ENCODE assay signal across 8 mouse cellular contexts in the genomic region with DNA sequence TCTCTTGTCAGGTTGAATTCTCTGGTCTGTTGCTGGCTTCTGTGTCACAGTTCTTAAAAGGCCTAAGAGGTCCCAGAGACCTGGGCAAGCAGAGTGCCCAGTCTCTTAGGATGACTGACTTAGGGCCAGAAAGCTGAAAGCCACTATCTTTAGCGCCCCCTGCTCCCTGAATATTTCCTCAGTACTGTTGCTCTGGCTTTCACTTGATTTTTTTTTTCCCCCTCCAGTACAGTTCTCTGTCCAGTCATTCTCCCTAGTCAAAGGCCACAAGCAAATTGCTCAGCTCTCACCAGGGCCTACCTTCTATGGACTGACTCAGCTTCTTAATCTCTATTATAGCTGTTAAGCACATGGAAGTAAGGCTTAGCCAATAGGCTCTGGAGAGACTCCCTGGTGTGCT. TPM values are rescaled to one million over a fixed set of nuclear protein-coding genes. Genes with fewer than 3 reads are reported as not detected.
DNase-seq lines count a peak whose midpoint lies in the region; ATAC-seq lines count a peak whose summit lies in the region.

No protein-coding gene starts in this region.

- H3K4me3 ChIP-seq in kidney, embryonic 14.5 days (ENCODE audit: low read length): peak overlapping the region; percentile 98
- peak overlapping the region; percentile 97 for H3K4me3 ChIP-seq in forebrain, embryonic 16.5 days (replicated peaks; ENCODE audit: low read length)
- peak overlapping the region; percentile 96 for H3K4me3 ChIP-seq in limb, embryonic 15.5 days
- H3K4me3 ChIP-seq in stomach, embryonic 14.5 days (ENCODE audit: low read depth, low read length): peak overlapping the region; percentile 92

- H3K4me1 ChIP-seq in kidney, embryonic 14.5 days (ENCODE audit: control insufficient read depth, insufficient read depth, low read length): peaks cover 27% of the 10 kb centered on the region
- peaks cover 44% of the 10 kb centered on the region for H3K4me1 ChIP-seq in forebrain, embryonic 16.5 days (replicated peaks; ENCODE audit: control insufficient read depth, insufficient read depth, low read length)
- peaks cover 44% of the 10 kb centered on the region for H3K4me1 ChIP-seq in limb, embryonic 15.5 days
- peaks cover 19% of the 10 kb centered on the region; the same call in 1 of the 2 replicates for H3K4me1 ChIP-seq in stomach, embryonic 14.5 days (ENCODE audit: control insufficient read depth, insufficient read depth, low read length)

- no peak overlapping the region for H3K27ac ChIP-seq in kidney, embryonic 14.5 days (ENCODE audit: low read depth, low read length)
- no peak overlapping the region for H3K27ac ChIP-seq in forebrain, embryonic 16.5 days (ENCODE audit: low read length)
- 0 out of 2 replicates have a peak overlapping the region, but pooled peaks have one; percentile 94 for H3K27ac ChIP-seq in limb, embryonic 15.5 days
- no peak overlapping the region for H3K27ac ChIP-seq in stomach, embryonic 14.5 days (ENCODE audit: low read length)

- peaks cover 17% of the 10 kb centered on the region for H3K36me3 ChIP-seq in kidney, embryonic 14.5 days (ENCODE audit: control insufficient read depth, insufficient read depth, low read length)
- H3K36me3 ChIP-seq in forebrain, embryonic 16.5 days (ENCODE audit: control insufficient read depth, insufficient read depth): peaks cover 7% of the 10 kb centered on the region
- peaks cover 26% of the 10 kb centered on the region for H3K36me3 ChIP-seq in limb, embryonic 15.5 days
- H3K36me3 ChIP-seq in stomach, embryonic 14.5 days (ENCODE audit: control insufficient read depth, insufficient read depth, low read length): peaks cover 17% of the 10 kb centered on the region

- H3K9ac ChIP-seq in kidney, embryonic 14.5 days (ENCODE audit: low read depth, low read length): peak overlapping the region; percentile 97
- peak overlapping the region; percentile 90; the same call in 1 of the 2 replicates for H3K9ac ChIP-seq in forebrain, embryonic 16.5 days (replicated peaks; ENCODE audit: low read depth, low read length)
- H3K9ac ChIP-seq in limb, embryonic 15.5 days: peak overlapping the region; percentile 95; the same call in 1 of the 2 replicates
- peak overlapping the region; percentile 93 for H3K9ac ChIP-seq in stomach, embryonic 14.5 days (replicated peaks; ENCODE audit: low read depth, low read length)

- no peak for ATAC-seq in kidney, embryonic 14.5 days (ENCODE audit: low FRiP score, low TSS enrichment)
- ATAC-seq in forebrain, embryonic 16.5 days: no peak
- no peak for ATAC-seq in limb, embryonic 15.5 days (ENCODE audit: insufficient number of reproducible peaks, low FRiP score, low TSS enrichment, low read depth)
- no peak for ATAC-seq in stomach, embryonic 14.5 days (ENCODE audit: insufficient number of reproducible peaks, insufficient read depth, low FRiP score, low read depth)

- intact Hi-C loops in gastrocnemius, postnatal 14 days (cut with DNase I; ENCODE audit: low total_unique reads): no loop called here

- no peaks in the 10 kb centered on the region for H3K9me3 ChIP-seq in kidney, embryonic 14.5 days (ENCODE audit: control insufficient read depth, low read length)
- no peaks in the 10 kb centered on the region for H3K9me3 ChIP-seq in forebrain, embryonic 16.5 days (ENCODE audit: control insufficient read depth, low read length)
- H3K9me3 ChIP-seq in limb, embryonic 15.5 days: no peaks in the 10 kb centered on the region
- H3K9me3 ChIP-seq in stomach, embryonic 14.5 days (ENCODE audit: control insufficient read depth, low read depth, low read length): no peaks in the 10 kb centered on the region

- WGBS in kidney, embryonic 14.5 days: 25% methylated on average over 1 of the region's 1 CpGs
- 0% methylated on average over 1 of the region's 1 CpGs for WGBS in forebrain, embryonic 16.5 days
- 5% methylated on average over 1 of the region's 1 CpGs for WGBS in limb, embryonic 15.5 days
- WGBS in stomach, embryonic 14.5 days: 9% methylated on average over 1 of the region's 1 CpGs

- DNase-seq in kidney, adult 18-20 months: no peak
- DNase-seq in R1 (ENCODE audit: low read depth, low spot score): peak; percentile 57
- no peak for DNase-seq in left cerebral cortex, adult 9 months (ENCODE audit: low spot score in 2 of 2)
- no peak for DNase-seq in gastrocnemius, postnatal 14 days

- peak overlapping the region; percentile 94 for H3K4me2 ChIP-seq in kidney, embryonic 14.5 days (replicated peaks; ENCODE audit: low read depth, low read length)
- H3K4me2 ChIP-seq in forebrain, embryonic 16.5 days (ENCODE audit: low read length): peak overlapping the region; percentile 71
- H3K4me2 ChIP-seq in limb, embryonic 15.5 days: peak overlapping the region; percentile 73
- H3K4me2 ChIP-seq in stomach, embryonic 14.5 days (replicated peaks; ENCODE audit: low read depth, low read length): peak overlapping the region; percentile 57

- H3K27me3 ChIP-seq in kidney, embryonic 14.5 days (ENCODE audit: control insufficient read depth, insufficient read depth, low read length): no peaks in the 10 kb centered on the region
- no peaks in the 10 kb centered on the region for H3K27me3 ChIP-seq in forebrain, embryonic 16.5 days (replicated peaks; ENCODE audit: control insufficient read depth, insufficient read depth, low read length)
- no peaks in the 10 kb centered on the region for H3K27me3 ChIP-seq in limb, embryonic 15.5 days
- H3K27me3 ChIP-seq in stomach, embryonic 14.5 days (ENCODE audit: control insufficient read depth, insufficient read depth, low read length): no peaks in the 10 kb centered on the region

RNA-seq across cellular contexts. Expression of a gene that starts 1.6 kb away (rescaled TPM):
- 329 and 342 TPM in 2 replicates for polyA plus RNA-seq in kidney, embryonic 14.5 days (2014; fragmentation: Nextera tagmentation; extraction: Ambion mirVana)
- 172 and 176 TPM in 2 replicates for polyA plus RNA-seq in forebrain, embryonic 16.5 days (2015; fragmentation: Nextera tagmentation; extraction: Ambion mirVana)
- polyA plus RNA-seq in limb, embryonic 15.5 days (2015; fragmentation: Nextera tagmentation; extraction: Ambion mirVana): 195 and 202 TPM in 2 replicates
- polyA plus RNA-seq in stomach, embryonic 14.5 days (2014; fragmentation: Nextera tagmentation; extraction: Ambion mirVana): 265 and 276 TPM in 2 replicates
- 10 to 100 TPM; 63.8 to 66.0 TPM for total RNA-seq in gastrocnemius, postnatal 14 days (2021)

RNA-seq across cellular contexts. Expression of a gene that starts 7.0 kb away (rescaled TPM):
- polyA plus RNA-seq in kidney, embryonic 14.5 days (2014; fragmentation: Nextera tagmentation; extraction: Ambion mirVana): 57.2 and 65.0 TPM in 2 replicates
- polyA plus RNA-seq in forebrain, embryonic 16.5 days (2015; fragmentation: Nextera tagmentation; extraction: Ambion mirVana): 63.8 and 69.2 TPM in 2 replicates
- polyA plus RNA-seq in limb, embryonic 15.5 days (2015; fragmentation: Nextera tagmentation; extraction: Ambion mirVana): 71.2 and 73.0 TPM in 2 replicates
- polyA plus RNA-seq in stomach, embryonic 14.5 days (2014; fragmentation: Nextera tagmentation; extraction: Ambion mirVana): 51.4 and 56.4 TPM in 2 replicates
- 10 to 100 TPM; 19.6 to 22.7 TPM for total RNA-seq in gastrocnemius, postnatal 14 days (2021)

RNA-seq across cellular contexts. Expression of a gene that starts 8.9 kb away (rescaled TPM):
- 31.1 and 41.0 TPM in 2 replicates for polyA plus RNA-seq in kidney, embryonic 14.5 days (2014; fragmentation: Nextera tagmentation; extraction: Ambion mirVana)
- polyA plus RNA-seq in forebrain, embryonic 16.5 days (2015; fragmentation: Nextera tagmentation; extraction: Ambion mirVana): 66.0 and 69.8 TPM in 2 replicates
- polyA plus RNA-seq in limb, embryonic 15.5 days (2015; fragmentation: Nextera tagmentation; extraction: Ambion mirVana): 42.3 and 44.7 TPM in 2 replicates
- 47.2 and 52.3 TPM in 2 replicates for polyA plus RNA-seq in stomach, embryonic 14.5 days (2014; fragmentation: Nextera tagmentation; extraction: Ambion mirVana)
- 1 to 10 TPM; 1.9 to 3.9 TPM for total RNA-seq in gastrocnemius, postnatal 14 days (2021)

RNA-seq across cellular contexts. Expression of a gene that starts 18.7 kb away (rescaled TPM):
- polyA plus RNA-seq in kidney, embryonic 14.5 days (2014; fragmentation: Nextera tagmentation; extraction: Ambion mirVana): 34.9 and 49.7 TPM in 2 replicates
- 59.8 and 65.1 TPM in 2 replicates for polyA plus RNA-seq in forebrain, embryonic 16.5 days (2015; fragmentation: Nextera tagmentation; extraction: Ambion mirVana)
- 47.3 and 49.5 TPM in 2 replicates for polyA plus RNA-seq in limb, embryonic 15.5 days (2015; fragmentation: Nextera tagmentation; extraction: Ambion mirVana)
- 34.4 and 36.9 TPM in 2 replicates for polyA plus RNA-seq in stomach, embryonic 14.5 days (2014; fragmentation: Nextera tagmentation; extraction: Ambion mirVana)
- 10 to 100 TPM; 21.1 to 21.5 TPM for total RNA-seq in gastrocnemius, postnatal 14 days (2021)

RNA-seq across cellular contexts. Expression of a gene that starts 31.4 kb away (rescaled TPM):
- polyA plus RNA-seq in kidney, embryonic 14.5 days (2014; fragmentation: Nextera tagmentation; extraction: Ambion mirVana): 1.0 and 1.1 TPM in 2 replicates
- 0.51 and 0.73 TPM in 2 replicates for polyA plus RNA-seq in forebrain, embryonic 16.5 days (2015; fragmentation: Nextera tagmentation; extraction: Ambion mirVana)
- 0.26 and 0.41 TPM in 2 replicates for polyA plus RNA-seq in limb, embryonic 15.5 days (2015; fragmentation: Nextera tagmentation; extraction: Ambion mirVana)
- 0.60 and 0.90 TPM in 2 replicates for polyA plus RNA-seq in stomach, embryonic 14.5 days (2014; fragmentation: Nextera tagmentation; extraction: Ambion mirVana)
- under 1 TPM in 1 of 2 experiments, not detected in 1; 0.69 TPM for total RNA-seq in gastrocnemius, postnatal 14 days (2021)
